Mouse (Mus musculus) midbrain, embryonic 14.5 days (tissue): ENCODE results near the gene Mthfsl. TPM values are rescaled to one million over a fixed set of nuclear protein-coding genes. Genes with fewer than 3 reads are reported as not detected.
"Not testable (repeated sequence)": the region's sequence is repeated elsewhere in the genome, so short reads cannot be mapped to it uniquely, and the experiment has no call there.

Experiments used
- ATAC-seq: fragments of 200-750 bp; cut with Nextera tagmentation; 2 replicates; pipeline ENCODE4 v1.8.0; 2017; ENCODE audit warnings: moderate number of reproducible peaks, moderate library complexity; ENCODE audit not compliant: low FRiP score, low TSS enrichment
- DNase-seq: peaks from one replicate; pipeline ENCODE4 v3.0.0-alpha.2; 2015
- H3K27ac ChIP-seq: fragments of 300-500 bp; sonication (generic); replicated peaks from 2 replicates; pipeline ENCODE4 v1.5.1; 2014; ENCODE audit warnings: mild to moderate bottlenecking, low read depth, low read length, moderate library complexity
- H3K27me3 ChIP-seq: fragments of 300-500 bp; sonication (generic); 2 replicates; pipeline ENCODE4 v1.6.1; 2014; ENCODE audit warnings: low read length, control low read depth, mixed read lengths; ENCODE audit not compliant: control insufficient read depth, insufficient read depth
- H3K36me3 ChIP-seq: fragments of 300-500 bp; sonication (generic); 2 replicates; pipeline ENCODE4 v1.6.1; 2014; ENCODE audit warnings: low read length, control low read depth; ENCODE audit not compliant: control insufficient read depth, insufficient read depth
- H3K4me1 ChIP-seq: fragments of 300-500 bp; sonication (generic); 2 replicates; pipeline ENCODE4 v1.6.1; 2014; ENCODE audit warnings: mild to moderate bottlenecking, antibody characterized with exemption, low read length, control low read depth; ENCODE audit not compliant: control insufficient read depth, insufficient read depth
- H3K4me2 ChIP-seq: fragments of 300-500 bp; sonication (generic); 2 replicates; pipeline ENCODE4 v1.6.1; 2014; ENCODE audit warnings: mild to moderate bottlenecking, low read length, moderate library complexity
- H3K4me3 ChIP-seq: fragments of 300-500 bp; sonication (generic); replicated peaks from 2 replicates; pipeline ENCODE4 v1.5.1; 2014; ENCODE audit warnings: low read depth, low read length
- H3K9ac ChIP-seq: fragments of 300-500 bp; sonication (generic); replicated peaks from 2 replicates; pipeline ENCODE4 v1.6.1; 2014; ENCODE audit warnings: mild to moderate bottlenecking, low read length, moderate library complexity
- H3K9me3 ChIP-seq: fragments of 300-500 bp; sonication (generic); 2 replicates; pipeline ENCODE4 v1.6.1; 2016; ENCODE audit warnings: low read length, control low read depth, mixed read lengths; ENCODE audit not compliant: control insufficient read depth
- WGBS: fragments of 180-500 bp; shearing (Covaris S2); extraction: QIAGEN DNeasy Blood & Tissue Kit; methylation state at CpG from one replicate; pipeline ENCODE4 v1.1.7; 2014; 5-methylcytosine and 5-hydroxymethylcytosine counted together
- polyA plus RNA-seq: library from polyadenylated mRNA; unstranded; fragments of >200 nt; fragmentation: Nextera tagmentation; extraction: Ambion mirVana; gene quantifications from 2 replicates; pipeline ENCODE4 v1.2.1, GENCODE M21; 2014

Gene Mthfsl
- polyA plus RNA-seq, 1 experiment from 2014 or later: 40.7 TPM

GRCm38 (mm10) chr9:88721628-88722027 lies 1.5 kb upstream of the Mthfsl start:
- not testable (repeated sequence) for DNase-seq, H3K27ac ChIP-seq, H3K4me1 ChIP-seq, H3K36me3 ChIP-seq, H3K4me2 ChIP-seq, H3K9ac ChIP-seq, H3K4me3 ChIP-seq, ATAC-seq, H3K9me3 ChIP-seq, H3K27me3 ChIP-seq

- peak; percentile 67 for DNase-seq
- Histone ChIP-seq H3K27ac (peak overlapping the region; percentile 70), H3K4me3 (peak overlapping the region; percentile 33), H3K9ac (peak overlapping the region; percentile 42; the same call in 1 of the 2 replicates), H3K4me2 (peak overlapping the region; percentile 52)
- H3K36me3 ChIP-seq, H3K9me3 ChIP-seq, H3K4me1 ChIP-seq, H3K27me3 ChIP-seq: not testable (repeated sequence)
- peak; percentile 93 for ATAC-seq
- WGBS: 11% methylated on average over 11 of the region's 46 CpGs
These were observed 799 bp downstream of the Mthfsl start for GRCm38 (mm10) chr9:88719073-88719921.

GRCm38 (mm10) chr9:88718593-88718992 lies 1.5 kb downstream of the Mthfsl start:
- Histone ChIP-seq H3K4me3 (peak overlapping the region; percentile 33; the same call in 1 of the 2 replicates), H3K4me2 (peak overlapping the region; percentile 52)
- not testable (repeated sequence) for H3K27me3 ChIP-seq, H3K9me3 ChIP-seq, H3K4me1 ChIP-seq, H3K27ac ChIP-seq, H3K36me3 ChIP-seq, H3K9ac ChIP-seq, ATAC-seq
- WGBS: 70% methylated on average over 4 of the region's 5 CpGs
- DNase-seq: peak; percentile 2

GRCm38 (mm10) chr9:88718140-88718539 lies 2.0 kb downstream of the Mthfsl start:
- not testable (repeated sequence) for H3K27me3 ChIP-seq, H3K9ac ChIP-seq, H3K4me1 ChIP-seq, H3K4me2 ChIP-seq, H3K4me3 ChIP-seq, H3K9me3 ChIP-seq, H3K36me3 ChIP-seq, H3K27ac ChIP-seq
- 26% methylated on average over 2 of the region's 2 CpGs for WGBS
- peak; percentile 15; the same call in 1 of the 2 replicates for ATAC-seq
- peak; percentile 27 for DNase-seq

GRCm38 (mm10) chr9:88714515-88714914 lies 5.6 kb downstream of the Mthfsl start:
- not testable (repeated sequence) for H3K9ac ChIP-seq, ATAC-seq, H3K9me3 ChIP-seq, H3K36me3 ChIP-seq, H3K4me1 ChIP-seq, DNase-seq, H3K4me2 ChIP-seq, H3K27me3 ChIP-seq, H3K4me3 ChIP-seq, H3K27ac ChIP-seq
- 83% methylated on average over 5 of the region's 5 CpGs for WGBS

- not testable (repeated sequence) for H3K9me3 ChIP-seq, H3K27me3 ChIP-seq, H3K4me1 ChIP-seq, H3K27ac ChIP-seq, DNase-seq, H3K4me2 ChIP-seq, H3K9ac ChIP-seq, ATAC-seq, H3K4me3 ChIP-seq, H3K36me3 ChIP-seq
- 89% methylated on average over 3 of the region's 3 CpGs for WGBS
These were observed 7.8 kb downstream of the Mthfsl start for GRCm38 (mm10) chr9:88712164-88712749.

GRCm38 (mm10) chr9:88710910-88711438 lies 9.1 kb downstream of the Mthfsl start:
- WGBS: 90% methylated on average over 4 of the region's 5 CpGs
- ATAC-seq, H3K36me3 ChIP-seq, H3K27ac ChIP-seq, H3K4me3 ChIP-seq, H3K27me3 ChIP-seq, H3K4me1 ChIP-seq, DNase-seq, H3K9me3 ChIP-seq, H3K4me2 ChIP-seq, H3K9ac ChIP-seq: not testable (repeated sequence)

- not testable (repeated sequence) for DNase-seq, H3K27me3 ChIP-seq, H3K27ac ChIP-seq, H3K4me3 ChIP-seq, H3K4me1 ChIP-seq, H3K9me3 ChIP-seq, H3K36me3 ChIP-seq, ATAC-seq, H3K4me2 ChIP-seq, H3K9ac ChIP-seq
- WGBS: 97% methylated on average over 2 of the region's 2 CpGs
These were observed 9.7 kb downstream of the Mthfsl start for GRCm38 (mm10) chr9:88710439-88710838.
